Mouse (Mus musculus) limb, embryonic 14.5 days (tissue): ENCODE data around the gene Sema4b. TPM values are rescaled to one million over a fixed set of nuclear protein-coding genes. Genes with fewer than 3 reads are reported as not detected.

Experiments used
- ATAC-seq: fragments of 200-750 bp; cut with Nextera tagmentation; 2 replicates; pipeline ENCODE4 v1.8.0; 2017; ENCODE audit warnings: low read depth, moderate number of reproducible peaks, moderate TSS enrichment; ENCODE audit not compliant: low FRiP score
- DNase-seq: peaks from one replicate; pipeline ENCODE4 v3.0.0-alpha.2; 2015; ENCODE audit warnings: low spot score
- H3K27ac ChIP-seq: fragments of 300-500 bp; sonication (generic); replicated peaks from 2 replicates; pipeline ENCODE4 v1.5.1; 2014; ENCODE audit warnings: low read depth, mild to moderate bottlenecking, low read length, moderate library complexity, mixed read lengths
- H3K27me3 ChIP-seq: fragments of 300-500 bp; sonication (generic); 2 replicates; pipeline ENCODE4 v1.6.1; 2014; ENCODE audit warnings: low read length, mixed read lengths; ENCODE audit not compliant: control insufficient read depth, insufficient read depth
- H3K36me3 ChIP-seq: fragments of 300-500 bp; sonication (generic); 2 replicates; pipeline ENCODE4 v1.6.1; 2014; ENCODE audit warnings: mild to moderate bottlenecking, low read length, moderate library complexity, mixed read lengths; ENCODE audit not compliant: control insufficient read depth, insufficient read depth
- H3K4me1 ChIP-seq: fragments of 300-500 bp; sonication (generic); 2 replicates; pipeline ENCODE4 v1.6.1; 2014; ENCODE audit warnings: antibody characterized with exemption, low read length, mixed read lengths; ENCODE audit not compliant: control insufficient read depth, insufficient read depth
- H3K4me2 ChIP-seq: fragments of 300-500 bp; sonication (generic); replicated peaks from 2 replicates; pipeline ENCODE4 v1.6.1; 2014; ENCODE audit warnings: low read depth, mild to moderate bottlenecking, low read length, moderate library complexity; ENCODE audit not compliant: severe bottlenecking
- H3K4me3 ChIP-seq: fragments of 300-500 bp; sonication (generic); replicated peaks from 2 replicates; pipeline ENCODE4 v1.5.1; 2014; ENCODE audit warnings: low read length
- H3K9ac ChIP-seq: fragments of 300-500 bp; sonication (generic); 2 replicates; pipeline ENCODE4 v1.6.1; 2014; ENCODE audit warnings: mild to moderate bottlenecking, low read depth, low read length, moderate library complexity; ENCODE audit not compliant: severe bottlenecking
- H3K9me3 ChIP-seq: fragments of 300-500 bp; sonication (generic); 2 replicates; pipeline ENCODE4 v1.6.1; 2016; ENCODE audit warnings: low read length; ENCODE audit not compliant: control insufficient read depth
- POLR2A ChIP-seq: fragments of 200-500 bp; IDR thresholded peaks from 2 replicates; pipeline ENCODE4 v1.8.0; 2012; ENCODE audit warnings: inconsistent platforms, mild to moderate bottlenecking, moderate library complexity, borderline replicate concordance; ENCODE audit not compliant: insufficient read depth, insufficient read length; ENCODE audit errors: extremely low read depth
- WGBS: fragments of 180-500 bp; shearing (Covaris S2); extraction: QIAGEN DNeasy Blood & Tissue Kit; methylation state at CpG from one replicate; pipeline ENCODE4 v1.1.7; 2014; 5-methylcytosine and 5-hydroxymethylcytosine counted together
- polyA plus RNA-seq, 2 experiments: library from polyadenylated mRNA; depleted of rRNA in 1 of 2; stranded (reverse) in 1 of 2; unstranded in 1 of 2; fragments of >200 nt; fragmentation: Nextera tagmentation in 1 of 2; extraction: Ambion mirVana in 1 of 2; gene quantifications; 2 replicates each; pipeline versions ENCODE4 v1.2.1 to v1.2.3; 2012 to 2014

Gene Sema4b
- polyA plus RNA-seq (2012; rRNA removed) = 8.2 and 12.3 TPM in 2 replicates
- 11.5 and 12.0 TPM in 2 replicates for polyA plus RNA-seq (2014; fragmentation: Nextera tagmentation; extraction: Ambion mirVana)

DNA sequence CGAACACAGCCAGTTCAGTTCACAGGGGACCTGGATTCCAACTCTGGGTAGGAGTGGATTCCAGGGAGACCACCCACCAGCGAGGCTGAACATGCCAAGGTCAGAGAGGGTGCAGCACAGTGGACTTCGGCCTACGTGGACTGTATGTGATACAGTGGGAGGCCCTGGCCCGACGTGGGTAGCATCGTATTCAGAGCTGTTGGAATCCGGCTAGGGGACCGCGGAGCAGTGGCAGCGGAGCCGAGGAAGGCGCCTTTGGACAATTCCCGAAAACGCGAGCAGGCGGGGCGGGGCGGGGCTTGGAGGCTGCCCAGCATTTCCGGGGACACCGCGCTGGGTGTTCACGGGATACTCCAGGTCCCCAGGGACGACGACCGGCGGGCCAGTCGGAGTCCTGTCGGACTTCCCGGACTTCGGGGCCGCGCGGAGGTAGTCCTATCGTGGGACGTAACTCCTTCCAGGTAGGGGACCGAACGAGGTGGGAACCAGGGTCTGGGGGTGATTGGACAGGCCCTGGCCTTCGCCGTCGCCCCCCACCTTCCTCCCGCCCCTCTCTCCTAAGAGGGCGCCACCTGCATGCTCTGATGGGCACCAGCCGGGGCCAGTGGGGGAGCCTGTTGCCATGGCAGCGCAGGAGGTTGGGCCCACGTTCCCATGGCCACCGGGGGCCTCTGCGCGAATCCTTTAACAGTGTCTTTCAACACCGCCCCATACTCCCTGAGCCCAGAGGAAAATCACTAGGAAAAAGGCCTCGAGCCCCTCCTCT is at the start of gene Sema4b:
Gene Sema4b, plus strand, starts transcription at position 311 of the 766 bp plus-strand sequence.
- Histone ChIP-seq H3K9ac (peak within 1 kb of the TSS; percentile 63), H3K4me3 (peak within 1 kb of the TSS; percentile 51), H3K36me3 (no peaks in the 10 kb centered on the region), H3K27me3 (no peaks in the 10 kb centered on the region), H3K4me2 (peak within 1 kb of the TSS; percentile 94), H3K27ac (peak within 1 kb of the TSS; percentile 44), H3K4me1 (peaks cover 26% of the 10 kb centered on the region), H3K9me3 (no peaks in the 10 kb centered on the region)
- peak; percentile 84 for ATAC-seq
- peak; percentile 68 for DNase-seq
- TF ChIP-seq POLR2A = no peak
- 2% methylated on average over 37 of the region's 51 CpGs for WGBS

GRCm38 (mm10) chr7:80138375-80138774 is 48.3 kb upstream of the Sema4b start:
- TF ChIP-seq POLR2A = no peak
- Histone ChIP-seq H3K27ac (no peak overlapping the region), H3K9ac (no peak overlapping the region), H3K4me3 (no peak overlapping the region), H3K4me1 (peaks cover 17% of the 10 kb centered on the region), H3K36me3 (no peaks in the 10 kb centered on the region), H3K4me2 (no peak overlapping the region), H3K27me3 (no peaks in the 10 kb centered on the region), H3K9me3 (peaks cover 11% of the 10 kb centered on the region; the same call in 1 of the 2 replicates)
- WGBS = 64% methylated on average over 1 of the region's 1 CpGs
- ATAC-seq (no peak), DNase-seq (no peak)

DNA sequence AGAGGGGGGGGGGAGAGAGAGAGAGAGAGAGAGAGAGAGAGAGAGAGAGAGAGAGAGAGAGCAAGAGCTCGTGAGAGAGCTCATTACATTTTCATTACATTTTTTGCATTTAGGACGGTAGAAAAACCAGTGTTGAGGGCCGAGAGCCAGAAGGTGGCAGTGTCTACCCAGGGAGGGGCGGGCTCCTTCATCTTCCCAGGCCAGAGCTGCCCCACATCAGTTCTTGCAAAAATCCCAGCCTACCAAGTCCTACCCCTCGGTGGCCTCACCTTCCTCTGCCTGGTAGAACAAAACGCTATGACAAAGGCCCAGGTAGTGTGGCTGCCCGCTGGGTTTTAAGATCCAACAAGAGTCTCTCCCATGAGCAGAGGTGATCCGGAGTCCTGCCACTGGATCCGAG is 45.8 kb upstream of the Sema4b start:
- H3K4me3 ChIP-seq = no peak overlapping the region
- TF ChIP-seq POLR2A = no peak
- no peak overlapping the region for H3K9ac ChIP-seq
- H3K9me3 ChIP-seq = peaks cover 11% of the 10 kb centered on the region; the same call in 1 of the 2 replicates
- peaks cover 9% of the 10 kb centered on the region; the same call in 1 of the 2 replicates for H3K4me1 ChIP-seq
- WGBS = 14% methylated on average over 9 of the region's 9 CpGs
- no peaks in the 10 kb centered on the region for H3K27me3 ChIP-seq
- DNase-seq (peak; percentile 84), ATAC-seq (peak; percentile 85)
- no peak overlapping the region for H3K27ac ChIP-seq
- peak overlapping the region; percentile 21; the same call in 1 of the 2 replicates for H3K4me2 ChIP-seq
- no peaks in the 10 kb centered on the region for H3K36me3 ChIP-seq

DNA sequence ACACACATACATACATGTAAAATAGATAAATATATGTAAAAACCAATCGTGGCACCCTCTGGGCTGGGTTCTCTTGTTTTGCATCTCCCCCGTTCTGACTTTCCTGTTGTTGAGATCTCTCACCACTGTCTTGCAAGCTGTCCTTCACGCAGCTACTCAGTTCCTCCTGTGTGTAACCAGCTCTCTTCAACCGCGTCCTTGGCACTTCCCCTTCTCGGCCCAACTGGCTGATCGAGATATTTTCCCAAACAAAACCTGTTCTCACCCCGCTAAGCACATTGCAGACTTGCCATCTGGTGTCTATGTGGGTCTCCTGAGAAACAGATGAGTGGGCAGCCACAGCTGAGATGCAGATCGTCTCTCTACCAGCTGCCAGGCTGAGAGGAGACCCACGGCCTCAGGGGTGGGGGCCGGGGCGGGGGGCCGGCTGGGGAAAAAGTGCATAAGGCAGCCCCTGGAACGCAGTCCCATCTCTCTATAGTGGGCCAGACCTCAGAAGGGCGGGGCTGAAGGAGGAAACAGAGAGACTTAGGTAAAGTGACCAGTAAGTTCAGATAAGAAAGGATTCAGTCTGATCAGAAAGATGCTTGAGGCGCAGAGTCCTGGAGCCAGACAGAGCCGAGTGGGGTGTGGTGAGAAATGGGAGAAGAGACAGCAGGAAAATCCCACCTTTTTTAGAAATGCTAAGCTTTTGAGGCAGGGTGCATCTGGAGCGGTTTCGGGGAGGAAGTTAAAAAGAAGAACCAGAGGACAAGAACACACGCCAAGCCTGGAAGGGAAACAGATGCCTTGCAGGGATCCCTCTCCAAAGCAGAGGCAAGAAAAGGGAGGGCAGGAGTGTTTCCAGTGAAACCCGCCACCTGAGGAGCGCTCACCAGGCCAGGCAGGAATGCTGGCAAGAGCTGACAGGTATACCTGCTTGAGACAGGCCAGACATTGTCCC is 43.0 kb upstream of the Sema4b start:
- Histone ChIP-seq H3K9ac (no peak overlapping the region), H3K4me2 (peak overlapping the region; percentile 20; the same call in 1 of the 2 replicates), H3K9me3 (no peaks in the 10 kb centered on the region), H3K27ac (peak overlapping the region; percentile 71), H3K36me3 (no peaks in the 10 kb centered on the region), H3K4me3 (no peak overlapping the region), H3K4me1 (peaks cover 9% of the 10 kb centered on the region; the same call in 1 of the 2 replicates), H3K27me3 (no peaks in the 10 kb centered on the region)
- 31% methylated on average over 22 of the region's 22 CpGs for WGBS
- ATAC-seq (no peak; the same call in 1 of the 2 replicates), DNase-seq (peak; percentile 28)
- TF ChIP-seq POLR2A = no peak

DNA sequence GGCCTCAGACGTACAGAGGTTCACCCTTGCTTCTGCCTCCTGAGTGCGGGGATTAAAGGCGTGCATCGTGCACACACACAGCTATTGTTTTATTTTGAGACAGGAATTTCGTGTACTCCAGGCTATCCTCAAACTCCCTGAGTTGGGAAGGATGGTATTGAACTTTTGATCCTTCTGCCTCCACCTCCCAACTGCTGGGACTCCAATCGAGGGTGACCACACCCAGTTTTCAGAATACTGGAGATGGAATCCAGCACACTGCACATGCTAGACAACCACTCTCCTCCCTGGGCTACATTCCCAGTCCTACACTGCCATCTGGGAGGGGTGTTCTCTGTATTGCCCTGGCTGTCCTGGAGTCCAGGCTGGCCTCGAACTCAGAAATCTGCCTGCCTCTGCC is 41.9 kb upstream of the Sema4b start:
- Histone ChIP-seq H3K27ac (no peak overlapping the region), H3K4me2 (no peak overlapping the region), H3K9me3 (no peaks in the 10 kb centered on the region), H3K4me3 (no peak overlapping the region), H3K36me3 (no peaks in the 10 kb centered on the region), H3K4me1 (peaks cover 13% of the 10 kb centered on the region; the same call in 1 of the 2 replicates), H3K27me3 (no peaks in the 10 kb centered on the region), H3K9ac (no peak overlapping the region)
- no peak for TF ChIP-seq POLR2A
- DNase-seq (no peak), ATAC-seq (no peak)
- 91% methylated on average over 7 of the region's 7 CpGs for WGBS
